Mouse (Mus musculus) monocyte, adult 5-6 weeks (primary cell): ENCODE measurements around the gene Paqr3. TPM values are rescaled to one million over a fixed set of nuclear protein-coding genes. Genes with fewer than 3 reads are reported as not detected.

ENCODE experiments used
- ATAC-seq: fragments of 153-309, 156-312 bp; replicated peaks from 2 replicates; pipeline ENCODE4 v1.8.0; 2017; ENCODE audit warnings: mild to moderate bottlenecking; ENCODE audit not compliant: low TSS enrichment, insufficient number of reproducible peaks, severe bottlenecking, poor library complexity, low FRiP score
- total RNA-seq: library from RNA; stranded (forward); fragments of 200-1000, 200-491, 200-594 nt; gene quantifications from 3 replicates; pipeline ENCODE4 v1.2.3, GENCODE M21; 2017

Paqr3 gene
- total RNA-seq, 1 experiment from 2014 or later = 11.1 TPM

DNA sequence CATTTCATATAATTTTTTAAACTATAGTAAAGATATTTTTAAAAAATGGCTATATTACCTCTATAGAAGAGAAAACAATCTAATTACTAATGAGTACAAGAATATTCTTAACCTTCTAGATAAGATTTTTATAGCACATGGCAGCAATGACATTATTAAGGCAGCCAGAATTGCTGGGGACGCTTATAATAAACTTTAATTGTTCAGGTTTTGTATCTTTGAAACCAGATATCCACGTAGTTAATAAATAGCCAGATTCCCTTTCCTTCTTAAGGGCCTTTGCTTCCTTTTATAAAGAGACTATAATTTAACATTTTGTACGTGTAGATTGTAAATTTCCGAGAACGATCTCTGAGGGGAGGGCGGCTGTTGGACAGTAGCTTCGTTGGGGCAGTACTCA, 66.1 kb downstream of the Paqr3 start:
- ATAC-seq = no peak

Other genes starting within 250 kb of the Paqr3 start
- 26.8 to 28.9 TPM (median 27.5 TPM) in 3 replicates for gene Bmp2k, start 113.9 kb downstream of the Paqr3 start, total RNA-seq